Mouse (Mus musculus): ENCODE measurements at regions not wholly inside any gene's neighbourhood (a gene's known extent, or its start where the extent isn't known, plus 50 kb on each side); places are given as distances from the start of the nearest gene placed in this dataset.

GRCm38 (mm10) chr10:22953283-22953682, 133.3 kb upstream of the Tcf21 start:
- no peaks in the 10 kb centered on the region for H3K27me3 ChIP-seq (replicated peaks)
- H3K4me2 ChIP-seq (ENCODE audit: insufficient read depth, low read depth, poor library complexity, severe bottlenecking) = no peak overlapping the region
- H3K9me3 ChIP-seq (replicated peaks; ENCODE audit: low read length) = no peaks in the 10 kb centered on the region
- TF ChIP-seq MXI1 (IDR thresholded peaks at IDR 0.05; ENCODE audit: low read depth, low read length) (no peak), CTCF (conservative IDR thresholded peaks at IDR 0.05 in 1 of 2, IDR thresholded peaks at IDR 0.05 in 1 of 2; ENCODE audit: low read depth in 2 of 2, low read length in 2 of 2) (no peak), EP300 (IDR thresholded peaks at IDR 0.05; ENCODE audit: low read length) (no peak), ZC3H11A (IDR thresholded peaks at IDR 0.05; ENCODE audit: low read depth, low read length) (no peak), MYC (IDR thresholded peaks at IDR 0.05; ENCODE audit: low read depth, low read length) (no peak), UBTF (IDR thresholded peaks at IDR 0.05; ENCODE audit: low read depth, low read length) (no peak), MEF2A (IDR thresholded peaks at IDR 0.05; ENCODE audit: borderline replicate concordance, low read depth, low read length) (no peak), GABPA (IDR thresholded peaks at IDR 0.05; ENCODE audit: insufficient replicate concordance, low read depth, low read length) (no peak), USF1 (IDR thresholded peaks at IDR 0.05; ENCODE audit: low read depth, low read length) (no peak), E2F4 (IDR thresholded peaks at IDR 0.05; ENCODE audit: insufficient replicate concordance, low read depth, low read length) (no peak), HCFC1 (IDR thresholded peaks at IDR 0.05; ENCODE audit: low read depth, low read length) (no peak), JUND (conservative IDR thresholded peaks at IDR 0.05; ENCODE audit: low read depth, low read length) (no peak), BHLHE40 (IDR thresholded peaks at IDR 0.05; ENCODE audit: low read depth, low read length) (no peak), USF2 (conservative IDR thresholded peaks at IDR 0.05; ENCODE audit: low read depth, low read length) (no peak), SIN3A (IDR thresholded peaks at IDR 0.05; ENCODE audit: low read length) (no peak), ZNF384 (IDR thresholded peaks at IDR 0.05; ENCODE audit: low read depth, low read length) (no peak), TBP (conservative IDR thresholded peaks at IDR 0.05; ENCODE audit: low read depth, low read length) (no peak), CHD1 (IDR thresholded peaks at IDR 0.05; ENCODE audit: low read depth, low read length) (no peak)
- no peak overlapping the region for H3K4me3 ChIP-seq (replicated peaks in 1 of 3; ENCODE audit: low read depth in 2 of 3, low read length in 2 of 3, poor library complexity in 1 of 3)
- H3K4me1 ChIP-seq (ENCODE audit: control insufficient read depth in 1 of 2, insufficient read depth in 2 of 2) = no peaks in the 10 kb centered on the region
- dilution Hi-C loops (cut with MboI; ENCODE audit: extremely low pct_ligation_motif_present, extremely low pct_unique_long_range_greater_than_20kb, low sequenced_read_pairs) = no loop called here
- no peaks in the 10 kb centered on the region for H3K36me3 ChIP-seq (replicated peaks in 1 of 2; ENCODE audit: control insufficient read depth in 1 of 2, insufficient read depth in 1 of 2, low read length in 1 of 2)
- no peak overlapping the region for H3K9ac ChIP-seq (ENCODE audit: insufficient read depth, low read depth)
- in situ Hi-C loops (cut with MboI; ENCODE audit: low pct_ligation_motif_present, low pct_unique_long_range_greater_than_20kb, low sequenced_read_pairs) = no loop called here
- DNase-seq (ENCODE audit: extremely low read depth) = no peak
- no peaks in the 10 kb centered on the region for H3K79me2 ChIP-seq (replicated peaks; ENCODE audit: control insufficient read depth, extremely low read depth, insufficient read depth, poor library complexity, severe bottlenecking)
- H3K27ac ChIP-seq (ENCODE audit: insufficient read depth, low read depth) = no peak overlapping the region

- Histone ChIP-seq H3K4me1 (ENCODE audit: control insufficient read depth in 1 of 2, insufficient read depth in 2 of 2) (no peaks in the 10 kb centered on the region), H3K4me3 (replicated peaks in 1 of 3; ENCODE audit: low read depth in 2 of 3, low read length in 2 of 3, poor library complexity in 1 of 3) (no peak overlapping the region), H3K9me3 (replicated peaks; ENCODE audit: low read length) (no peaks in the 10 kb centered on the region), H3K9ac (ENCODE audit: insufficient read depth, low read depth) (no peak overlapping the region), H3K27me3 (replicated peaks) (no peaks in the 10 kb centered on the region), H3K4me2 (ENCODE audit: insufficient read depth, low read depth, poor library complexity, severe bottlenecking) (no peak overlapping the region), H3K79me2 (replicated peaks; ENCODE audit: control insufficient read depth, extremely low read depth, insufficient read depth, poor library complexity, severe bottlenecking) (no peaks in the 10 kb centered on the region), H3K36me3 (replicated peaks in 1 of 2; ENCODE audit: control insufficient read depth in 1 of 2, insufficient read depth in 1 of 2, low read length in 1 of 2) (no peaks in the 10 kb centered on the region), H3K27ac (ENCODE audit: insufficient read depth, low read depth) (no peak overlapping the region)
- in situ Hi-C loops (cut with MboI; ENCODE audit: low pct_ligation_motif_present, low pct_unique_long_range_greater_than_20kb, low sequenced_read_pairs) (no loop called here), dilution Hi-C loops (cut with MboI; ENCODE audit: extremely low pct_ligation_motif_present, extremely low pct_unique_long_range_greater_than_20kb, low sequenced_read_pairs) (no loop called here)
- no peak for DNase-seq (ENCODE audit: extremely low read depth)
- TF ChIP-seq HCFC1 (IDR thresholded peaks at IDR 0.05; ENCODE audit: low read depth, low read length) = no peak
- no peak for TF ChIP-seq E2F4 (IDR thresholded peaks at IDR 0.05; ENCODE audit: insufficient replicate concordance, low read depth, low read length)
- no peak for TF ChIP-seq JUN (IDR thresholded peaks at IDR 0.05; ENCODE audit: insufficient read depth, low read depth, low read length)
Observed at GRCm38 (mm10) chr10:22944247-22944646, 124.3 kb upstream of the Tcf21 start.
